Mouse (Mus musculus) kidney, postnatal 0 days (tissue): ENCODE measurements around the gene Trir. TPM values are rescaled to one million over a fixed set of nuclear protein-coding genes. Genes with fewer than 3 reads are reported as not detected.

Source experiments
- ATAC-seq: fragments of 200-750 bp; cut with Nextera tagmentation; replicated peaks from 2 replicates; pipeline ENCODE4 v1.8.0; 2017; ENCODE audit warnings: low read depth, moderate number of reproducible peaks, moderate TSS enrichment, moderate library complexity; ENCODE audit not compliant: low FRiP score
- DNase-seq: peaks from one replicate; pipeline ENCODE4 v3.0.0-alpha.2; 2016; ENCODE audit warnings: low spot score
- H3K27ac ChIP-seq: fragments of 300-500 bp; sonication (generic); 2 replicates; pipeline ENCODE4 v1.5.1; 2014; ENCODE audit warnings: mild to moderate bottlenecking
- H3K27me3 ChIP-seq: fragments of 300-500 bp; sonication (generic); 2 replicates; pipeline ENCODE4 v1.6.1; 2014; ENCODE audit warnings: low read length, mixed read lengths; ENCODE audit not compliant: insufficient read depth
- H3K36me3 ChIP-seq: fragments of 300-500 bp; sonication (generic); 2 replicates; pipeline ENCODE4 v1.6.1; 2014; ENCODE audit warnings: low read length, mixed read lengths; ENCODE audit not compliant: insufficient read depth
- H3K4me1 ChIP-seq: fragments of 300-500 bp; sonication (generic); replicated peaks from 2 replicates; pipeline ENCODE4 v1.6.1; 2014; ENCODE audit warnings: antibody characterized with exemption, low read length, mixed read lengths; ENCODE audit not compliant: insufficient read depth
- H3K4me2 ChIP-seq: fragments of 300-500 bp; sonication (generic); 2 replicates; pipeline ENCODE4 v1.6.1; 2014; ENCODE audit warnings: mild to moderate bottlenecking, low read length, moderate library complexity, mixed read lengths
- H3K4me3 ChIP-seq: fragments of 300-500 bp; sonication (generic); replicated peaks from 2 replicates; pipeline ENCODE4 v1.5.1; 2014; ENCODE audit warnings: low read depth, low read length
- H3K9ac ChIP-seq: fragments of 300-500 bp; sonication (generic); 2 replicates; pipeline ENCODE4 v1.6.1; 2014; ENCODE audit warnings: low read depth, low read length
- H3K9me3 ChIP-seq: fragments of 300-500 bp; sonication (generic); replicated peaks from 2 replicates; pipeline ENCODE4 v1.6.1; 2016; ENCODE audit warnings: low read length, inconsistent platforms, mixed read lengths
- CTCF ChIP-seq: IDR thresholded peaks from 2 replicates; pipeline ENCODE4 v1.5.1; 2016; ENCODE audit warnings: antibody characterized with exemption, low read depth, mild to moderate bottlenecking, moderate library complexity
- WGBS: fragments of 180-500 bp; shearing (Covaris S2); extraction: QIAGEN DNeasy Blood & Tissue Kit; methylation state at CpG from one replicate; pipeline ENCODE4 v1.1.7; 2014; 5-methylcytosine and 5-hydroxymethylcytosine counted together
- polyA plus RNA-seq: library from polyadenylated mRNA; unstranded; fragments of >200 nt; fragmentation: Nextera tagmentation; extraction: Ambion mirVana; gene quantifications from 2 replicates; pipeline ENCODE4 v1.2.1, GENCODE M21; 2015

Trir gene
- polyA plus RNA-seq, 1 experiment from 2014 or later: 131 TPM

DNA sequence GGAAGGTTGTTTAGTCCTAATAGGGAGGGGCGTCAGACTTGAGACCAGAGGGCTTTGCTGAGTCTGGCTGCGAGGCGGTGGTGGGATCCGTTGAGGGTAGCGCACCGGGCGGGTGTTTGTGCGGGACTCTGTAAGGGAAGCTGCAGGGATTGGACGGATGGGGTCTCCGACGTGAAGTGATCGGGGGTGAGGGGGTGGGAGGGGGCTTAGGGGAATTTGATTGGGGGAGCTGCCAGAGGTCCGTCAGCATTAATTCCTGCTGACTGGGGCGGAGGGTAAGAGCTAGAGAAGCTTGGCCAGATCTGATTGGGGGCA is 10.7 kb downstream of the Trir start:
- Histone ChIP-seq H3K36me3 (peaks cover 8% of the 10 kb centered on the region), H3K9me3 (no peaks in the 10 kb centered on the region), H3K9ac (peak overlapping the region; percentile 89), H3K4me2 (peak overlapping the region; percentile 99), H3K27me3 (no peaks in the 10 kb centered on the region), H3K4me3 (peak overlapping the region; percentile 85), H3K4me1 (peaks cover 13% of the 10 kb centered on the region), H3K27ac (peak overlapping the region; percentile 99)
- no peak for TF ChIP-seq CTCF
- WGBS: 1% methylated on average over 14 of the region's 14 CpGs
- DNase-seq: no peak
- ATAC-seq: peak; percentile 40

DNA sequence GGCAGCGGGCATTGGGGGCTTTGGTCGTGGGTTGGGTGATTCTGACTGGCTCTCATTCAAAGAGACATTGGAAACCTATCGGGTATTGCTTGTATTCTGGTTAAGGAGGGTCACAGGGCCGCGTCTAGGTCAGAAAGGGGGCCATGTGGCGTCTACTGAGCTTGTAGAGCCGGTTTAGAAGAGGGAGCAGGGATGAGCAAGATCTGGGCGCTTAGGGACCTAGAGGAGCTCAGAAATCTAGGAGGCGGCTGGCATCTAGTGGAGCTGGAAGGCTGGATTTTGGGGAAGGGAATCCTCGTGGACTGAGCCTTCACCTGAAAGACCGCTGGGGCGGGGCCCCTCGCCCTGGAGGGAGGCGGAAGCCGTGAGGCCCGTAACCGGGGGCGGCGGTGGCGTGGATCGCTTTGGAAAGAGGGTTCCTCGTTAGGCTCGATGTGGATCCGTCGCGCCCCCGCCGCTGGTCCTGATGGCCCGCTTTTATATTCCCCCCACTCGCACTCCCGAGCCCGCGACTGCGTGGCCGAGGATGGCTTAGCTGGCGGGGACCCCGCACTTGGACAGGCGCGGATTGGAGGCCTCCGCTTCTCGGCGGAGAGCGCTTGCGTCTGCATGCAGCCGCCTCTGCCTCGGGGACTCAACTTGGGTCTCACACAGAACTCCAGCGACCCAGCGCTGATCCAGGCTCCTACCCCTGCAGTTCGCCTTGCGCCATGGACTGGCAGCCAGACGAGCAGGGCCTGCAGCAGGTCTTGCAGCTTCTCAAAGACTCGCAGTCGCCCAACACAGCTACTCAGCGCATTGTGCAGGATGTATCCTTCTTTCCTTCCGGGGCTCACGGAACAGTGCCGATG is 11.3 kb downstream of the Trir start:
- WGBS: under 1% methylated on average over 53 of the region's 57 CpGs
- no peak for TF ChIP-seq CTCF

DNA sequence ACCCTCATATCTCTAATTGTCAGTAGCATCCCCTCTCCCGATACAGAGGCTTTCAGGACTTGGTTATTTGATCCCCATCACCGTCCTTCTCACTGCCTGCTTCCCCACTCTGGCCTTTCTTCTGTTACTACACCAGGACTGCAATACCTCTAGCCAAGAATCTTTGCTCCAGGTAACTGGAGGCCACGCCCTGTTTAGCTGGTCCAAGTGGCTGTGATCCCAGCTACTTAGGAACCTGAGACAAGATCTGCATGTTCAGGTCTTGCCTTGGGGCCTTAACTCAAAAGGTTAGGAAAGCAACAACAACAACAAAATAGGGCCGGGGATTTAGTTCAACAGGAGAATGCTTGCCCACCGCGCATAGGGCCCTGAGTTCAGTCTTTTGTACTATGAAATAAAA is 17.0 kb downstream of the Trir start:
- Histone ChIP-seq H3K9ac (no peak overlapping the region), H3K4me1 (peaks cover 5% of the 10 kb centered on the region; the same call in 1 of the 2 replicates), H3K4me3 (no peak overlapping the region), H3K4me2 (no peak overlapping the region), H3K9me3 (no peaks in the 10 kb centered on the region), H3K27ac (no peak overlapping the region), H3K27me3 (no peaks in the 10 kb centered on the region), H3K36me3 (peaks cover 59% of the 10 kb centered on the region)
- DNase-seq: no peak
- TF ChIP-seq CTCF: no peak
- no peak for ATAC-seq
- WGBS: 88% methylated on average over 6 of the region's 6 CpGs

More for the DNA sequence above, 11.3 kb downstream of the Trir start:
- Histone ChIP-seq H3K4me3 (peak overlapping the region; percentile 85), H3K9me3 (no peaks in the 10 kb centered on the region), H3K4me2 (peak overlapping the region; percentile 99), H3K36me3 (peaks cover 9% of the 10 kb centered on the region), H3K27me3 (no peaks in the 10 kb centered on the region), H3K27ac (peak overlapping the region; percentile 99), H3K9ac (peak overlapping the region; percentile 89), H3K4me1 (peaks cover 13% of the 10 kb centered on the region)
- ATAC-seq: 0 out of 2 replicates have a peak, but pooled peaks have one; percentile 2
- DNase-seq: peak; percentile 49

DNA sequence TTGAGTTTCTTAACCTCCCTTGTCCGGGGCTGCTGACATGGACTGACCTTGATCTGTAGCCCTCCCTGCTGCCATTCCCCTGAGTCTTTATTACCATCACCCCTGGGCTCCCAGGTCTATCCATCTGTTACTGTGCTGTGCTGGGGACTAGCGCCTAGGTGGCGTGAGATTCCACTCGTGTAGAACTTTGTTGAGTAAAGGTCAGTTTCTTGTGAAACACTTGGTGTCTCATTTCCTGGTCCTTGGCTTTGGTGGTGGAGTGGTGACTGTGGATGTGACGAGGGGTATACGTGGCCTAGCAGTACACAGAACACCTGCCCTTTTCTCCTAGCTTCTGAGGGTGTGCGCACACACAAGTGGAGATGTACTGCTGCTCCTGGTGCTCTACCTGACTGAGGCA is 30.7 kb downstream of the Trir start:
- ATAC-seq (no peak), DNase-seq (no peak)
- WGBS: 77% methylated on average over 7 of the region's 7 CpGs
- no peaks in the 10 kb centered on the region for H3K9me3 ChIP-seq
- no peak for TF ChIP-seq CTCF
- peaks cover 42% of the 10 kb centered on the region for H3K36me3 ChIP-seq
- H3K4me2 ChIP-seq: no peak overlapping the region
- H3K4me3 ChIP-seq: no peak overlapping the region
- H3K9ac ChIP-seq: no peak overlapping the region
- H3K4me1 ChIP-seq: peaks cover 7% of the 10 kb centered on the region; the same call in 1 of the 2 replicates
- H3K27ac ChIP-seq: no peak overlapping the region
- H3K27me3 ChIP-seq: no peaks in the 10 kb centered on the region

DNA sequence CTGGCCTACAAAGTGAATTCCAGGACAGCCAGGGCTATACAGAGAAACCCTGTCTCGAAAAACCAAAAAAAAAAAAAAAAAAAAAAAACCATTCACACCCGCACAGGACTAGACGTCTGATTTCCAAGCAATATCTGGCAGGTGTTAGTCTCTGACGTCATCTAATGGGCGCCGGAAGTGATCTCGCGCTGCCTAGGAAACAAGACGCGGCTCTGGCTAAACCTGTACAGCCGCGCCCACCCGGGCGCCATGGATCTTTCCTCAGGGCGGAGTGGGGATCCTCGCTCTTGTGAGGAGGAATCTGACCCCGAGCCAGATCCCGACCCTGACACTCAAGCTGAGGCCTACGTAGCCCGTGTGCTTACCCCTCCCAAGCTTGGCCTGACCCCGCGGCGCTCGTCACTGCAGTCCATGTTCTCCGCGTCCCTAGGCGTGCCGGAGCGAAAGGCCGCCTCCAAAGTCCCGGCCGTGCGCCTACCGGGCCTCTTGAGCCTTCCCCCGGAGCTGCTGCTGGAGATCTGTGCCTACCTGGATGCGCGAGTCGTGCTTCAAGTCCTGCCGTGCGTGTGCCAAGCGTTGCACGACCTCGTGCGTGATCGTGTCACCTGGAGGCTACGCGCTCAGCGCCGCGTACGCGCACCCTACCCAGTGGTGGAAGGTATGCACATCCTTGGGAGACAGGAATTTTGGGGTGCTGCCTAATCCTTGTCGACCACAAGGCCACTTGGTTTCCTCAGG is 33.4 kb downstream of the Trir start, which contains the start of gene Fbxw9:
Gene Fbxw9 (plus strand): TSS at position 177 of the 738 bp plus-strand sequence.
- no peak for TF ChIP-seq CTCF
- Histone ChIP-seq H3K36me3 (peaks cover 16% of the 10 kb centered on the region; the same call in 1 of the 2 replicates), H3K9ac (peak within 1 kb of the TSS; percentile 82), H3K27me3 (no peaks in the 10 kb centered on the region), H3K4me1 (peaks cover 7% of the 10 kb centered on the region; the same call in 1 of the 2 replicates), H3K4me2 (peak within 1 kb of the TSS; percentile 97), H3K4me3 (peak within 1 kb of the TSS; percentile 91), H3K27ac (0 out of 2 replicates have a peak within 1 kb of the TSS, but pooled peaks have one; percentile 31), H3K9me3 (no peaks in the 10 kb centered on the region)
- under 1% methylated on average over 52 of the region's 53 CpGs for WGBS
- ATAC-seq: peak; percentile 89
- peak; percentile 95 for DNase-seq

DNA sequence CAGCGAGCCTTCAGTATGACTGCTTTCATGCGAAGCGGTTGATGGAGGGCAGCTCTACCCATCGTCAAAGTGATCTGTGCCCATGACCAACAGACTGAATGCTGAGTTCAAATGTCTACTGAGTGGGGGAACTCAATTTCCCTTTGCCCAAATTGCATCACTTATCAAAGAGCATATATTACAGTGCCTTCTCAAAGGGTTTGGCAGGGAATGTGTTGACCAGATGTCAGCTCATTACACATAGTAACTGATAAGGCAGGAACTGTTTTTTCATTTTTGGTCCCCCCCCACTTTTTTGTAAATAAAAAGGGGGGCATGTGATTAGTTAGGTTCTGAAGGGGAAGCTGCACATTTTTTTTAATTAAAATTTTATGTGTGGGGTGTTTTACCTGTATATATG is 36.0 kb downstream of the Trir start:
- Histone ChIP-seq H3K9ac (no peak overlapping the region), H3K9me3 (no peaks in the 10 kb centered on the region), H3K27ac (no peak overlapping the region), H3K27me3 (no peaks in the 10 kb centered on the region), H3K36me3 (peaks cover 13% of the 10 kb centered on the region; the same call in 1 of the 2 replicates), H3K4me1 (peaks cover 7% of the 10 kb centered on the region; the same call in 1 of the 2 replicates), H3K4me3 (no peak overlapping the region), H3K4me2 (no peak overlapping the region)
- no peak for TF ChIP-seq CTCF
- whole genome bisulfite sequencing: 96% methylated on average over 4 of the region's 4 CpGs
- DNase-seq: no peak
- no peak for ATAC-seq
